Mouse (Mus musculus): Measurements from ENCODE around the gene Efnb1. TPM values are rescaled to one million over a fixed set of nuclear protein-coding genes. Genes with fewer than 3 reads are reported as not detected.
"Not testable (repeated sequence)": the region's sequence is repeated elsewhere in the genome, so short reads cannot be mapped to it uniquely, and the experiment has no call there.

Efnb1 gene
- polyA plus RNA-seq (2016; fragmentation: Nextera tagmentation; extraction: Ambion mirVana), result 9.7 and 10.4 TPM in 2 replicates

- H3K27me3 ChIP-seq (replicated peaks), result peaks cover 77% of the 10 kb centered on the region
- H3K36me3 ChIP-seq, result no peaks in the 10 kb centered on the region
- 16% methylated on average over 35 of the region's 35 CpGs for whole genome bisulfite sequencing (ENCODE audit: insufficient replicate concordance)
- H3K9ac ChIP-seq, result peak within 1 kb of the TSS; percentile 58
- H3K4me1 ChIP-seq, result 0 out of 2 replicates have a peak, but pooled peaks cover 15% of the 10 kb centered on the region
- peak within 1 kb of the TSS; percentile 30; the same call in 1 of the 2 replicates for H3K27ac ChIP-seq
- no peaks in the 10 kb centered on the region for H3K9me3 ChIP-seq (replicated peaks)
- ATAC-seq, result peak; percentile 85
- peak within 1 kb of the TSS; percentile 57 for H3K4me3 ChIP-seq
- peak within 1 kb of the TSS; percentile 73 for H3K4me2 ChIP-seq
Observed at GRCm38 (mm10) chrX:99135523-99136258, at the start of gene Efnb1. TSS of gene Efnb1 (plus strand) at chrX:99136130.

GRCm38 (mm10) chrX:99092704-99093103 is 43.2 kb upstream of the Efnb1 start:
- Histone ChIP-seq H3K4me1 (no peaks in the 10 kb centered on the region), H3K27ac (no peak overlapping the region), H3K27me3 (replicated peaks) (peaks cover 22% of the 10 kb centered on the region), H3K9ac (no peak overlapping the region), H3K4me2 (no peak overlapping the region), H3K36me3 (no peaks in the 10 kb centered on the region), H3K4me3 (no peak overlapping the region), H3K9me3 (replicated peaks) (no peaks in the 10 kb centered on the region)
- WGBS (ENCODE audit: insufficient replicate concordance), result 35% methylated on average over 2 of the region's 2 CpGs
- no peak for ATAC-seq

DNA sequence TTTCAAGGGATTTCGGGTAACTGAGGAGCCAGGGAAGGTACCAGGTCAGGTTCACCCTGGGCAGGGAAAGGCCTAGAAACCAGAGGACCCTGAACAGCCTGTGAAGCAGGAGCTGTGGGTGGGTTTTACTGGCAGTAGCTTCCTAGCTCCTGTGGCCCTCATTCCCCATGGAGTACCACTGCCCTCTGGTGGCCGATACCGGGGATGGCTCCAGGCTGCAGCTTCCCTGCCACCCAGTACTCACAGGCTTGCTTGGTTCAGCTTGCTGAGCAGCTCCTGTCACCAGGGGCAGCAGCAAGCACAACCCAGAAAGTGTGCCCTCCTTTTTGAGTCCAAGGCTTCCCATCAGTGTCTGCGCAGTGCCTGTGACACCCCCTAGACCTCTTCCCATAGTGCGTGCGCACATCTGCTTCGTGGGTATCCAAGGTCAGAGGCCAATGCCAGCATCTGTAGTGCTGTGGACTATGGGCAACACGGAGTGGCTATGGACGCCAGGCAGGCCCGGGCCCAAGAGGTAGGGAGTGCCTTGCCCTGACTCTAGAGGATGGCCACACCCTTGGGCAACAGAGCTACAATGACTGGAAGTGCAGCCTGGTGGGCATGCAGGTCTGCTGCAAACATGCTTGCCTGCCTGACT is 24.7 kb upstream of the Efnb1 start:
- H3K4me1 ChIP-seq; H3K27me3 ChIP-seq (replicated peaks); H3K4me2 ChIP-seq; H3K36me3 ChIP-seq; H3K9ac ChIP-seq; H3K27ac ChIP-seq; H3K4me3 ChIP-seq; ATAC-seq; H3K9me3 ChIP-seq (replicated peaks): not testable (repeated sequence)
- WGBS (ENCODE audit: insufficient replicate concordance), result 65% methylated on average over 7 of the region's 10 CpGs

DNA sequence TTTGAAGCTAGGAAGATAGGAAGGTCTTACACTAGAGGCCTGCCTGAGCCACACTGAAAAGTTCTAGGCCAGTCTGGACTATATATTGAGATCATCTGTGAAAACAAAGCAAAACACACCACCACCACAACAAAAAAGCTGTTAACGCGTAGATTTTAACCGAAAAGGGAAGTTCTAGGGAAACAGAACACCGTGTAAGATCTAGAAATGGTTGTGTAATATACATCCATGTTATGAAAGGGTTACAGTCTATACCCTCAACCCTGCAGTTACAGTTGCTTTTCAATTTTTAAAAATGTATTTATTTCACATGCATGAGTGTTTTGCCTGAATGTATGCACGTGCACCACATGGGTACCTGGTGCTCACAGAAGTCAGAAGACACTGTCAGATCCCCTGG is 16.4 kb upstream of the Efnb1 start:
- no peaks in the 10 kb centered on the region for H3K4me1 ChIP-seq
- no peak overlapping the region for H3K4me2 ChIP-seq
- H3K27me3 ChIP-seq (replicated peaks), result peaks cover 14% of the 10 kb centered on the region
- 68% methylated on average over 5 of the region's 5 CpGs for WGBS (ENCODE audit: insufficient replicate concordance)
- no peaks in the 10 kb centered on the region for H3K36me3 ChIP-seq
- no peaks in the 10 kb centered on the region for H3K9me3 ChIP-seq (replicated peaks)
- no peak overlapping the region for H3K9ac ChIP-seq
- ATAC-seq, result no peak
- no peak overlapping the region for H3K4me3 ChIP-seq
- H3K27ac ChIP-seq, result no peak overlapping the region

- Histone ChIP-seq H3K9me3 (replicated peaks) (no peaks in the 10 kb centered on the region), H3K27me3 (replicated peaks) (peaks cover 52% of the 10 kb centered on the region), H3K4me2 (no peak overlapping the region), H3K4me1 (no peaks in the 10 kb centered on the region), H3K9ac (no peak overlapping the region), H3K4me3 (no peak overlapping the region), H3K36me3 (no peaks in the 10 kb centered on the region), H3K27ac (no peak overlapping the region)
- 25% methylated on average over 3 of the region's 3 CpGs for WGBS (ENCODE audit: insufficient replicate concordance)
- ATAC-seq, result no peak
Observed at GRCm38 (mm10) chrX:99130059-99130458, 5.9 kb upstream of the Efnb1 start.

- H3K4me3 ChIP-seq, result no peak overlapping the region
- H3K4me1 ChIP-seq, result 0 out of 2 replicates have a peak, but pooled peaks cover 8% of the 10 kb centered on the region
- no peak overlapping the region for H3K9ac ChIP-seq
- ATAC-seq, result no peak
- 59% methylated on average over 6 of the region's 6 CpGs for WGBS (ENCODE audit: insufficient replicate concordance)
- H3K9me3 ChIP-seq (replicated peaks), result no peaks in the 10 kb centered on the region
- H3K36me3 ChIP-seq, result no peaks in the 10 kb centered on the region
- H3K27me3 ChIP-seq (replicated peaks), result peaks cover 67% of the 10 kb centered on the region
- no peak overlapping the region for H3K27ac ChIP-seq
- no peak overlapping the region for H3K4me2 ChIP-seq
Observed at GRCm38 (mm10) chrX:99132573-99132972, 3.4 kb upstream of the Efnb1 start.

GRCm38 (mm10) chrX:99134891-99135290 is 1.0 kb upstream of the Efnb1 start:
- Histone ChIP-seq H3K27ac (no peak overlapping the region), H3K9me3 (replicated peaks) (no peaks in the 10 kb centered on the region), H3K27me3 (replicated peaks) (peaks cover 74% of the 10 kb centered on the region), H3K9ac (no peak overlapping the region), H3K36me3 (no peaks in the 10 kb centered on the region), H3K4me2 (peak overlapping the region; percentile 73), H3K4me3 (peak overlapping the region; percentile 57; the same call in 1 of the 2 replicates), H3K4me1 (0 out of 2 replicates have a peak, but pooled peaks cover 14% of the 10 kb centered on the region)
- 11% methylated on average over 14 of the region's 14 CpGs for whole genome bisulfite sequencing (ENCODE audit: insufficient replicate concordance)
- ATAC-seq, result 0 out of 2 replicates have a peak, but pooled peaks have one; percentile 2

GRCm38 (mm10) chrX:99136431-99136966 is 569 bp downstream of the Efnb1 start:
- 17% methylated on average over 50 of the region's 53 CpGs for WGBS (ENCODE audit: insufficient replicate concordance)
- Histone ChIP-seq H3K9ac (peak overlapping the region; percentile 58), H3K9me3 (replicated peaks) (no peaks in the 10 kb centered on the region), H3K36me3 (no peaks in the 10 kb centered on the region), H3K27me3 (replicated peaks) (peaks cover 69% of the 10 kb centered on the region), H3K27ac (peak overlapping the region; percentile 30; the same call in 1 of the 2 replicates), H3K4me2 (peak overlapping the region; percentile 73), H3K4me1 (0 out of 2 replicates have a peak, but pooled peaks cover 22% of the 10 kb centered on the region), H3K4me3 (peak overlapping the region; percentile 57)
- ATAC-seq, result no peak

- Histone ChIP-seq H3K4me1 (0 out of 2 replicates have a peak, but pooled peaks cover 22% of the 10 kb centered on the region), H3K9me3 (replicated peaks) (no peaks in the 10 kb centered on the region), H3K4me3 (peak overlapping the region; percentile 57), H3K9ac (peak overlapping the region; percentile 58), H3K27ac (no peak overlapping the region), H3K4me2 (peak overlapping the region; percentile 73), H3K27me3 (replicated peaks) (peaks cover 63% of the 10 kb centered on the region), H3K36me3 (no peaks in the 10 kb centered on the region)
- no peak for ATAC-seq
- 28% methylated on average over 30 of the region's 31 CpGs for WGBS (ENCODE audit: insufficient replicate concordance)
Observed at GRCm38 (mm10) chrX:99137143-99137870, 1.4 kb downstream of the Efnb1 start.

- no peaks in the 10 kb centered on the region for H3K9me3 ChIP-seq (replicated peaks)
- WGBS (ENCODE audit: insufficient replicate concordance), result 26% methylated on average over 9 of the region's 9 CpGs
- 0 out of 2 replicates have a peak, but pooled peaks cover 22% of the 10 kb centered on the region for H3K4me1 ChIP-seq
- H3K27ac ChIP-seq, result no peak overlapping the region
- ATAC-seq, result no peak
- H3K4me3 ChIP-seq, result peak overlapping the region; percentile 57
- H3K36me3 ChIP-seq, result no peaks in the 10 kb centered on the region
- H3K9ac ChIP-seq, result peak overlapping the region; percentile 58
- H3K4me2 ChIP-seq, result peak overlapping the region; percentile 73
- H3K27me3 ChIP-seq (replicated peaks), result peaks cover 55% of the 10 kb centered on the region
Observed at GRCm38 (mm10) chrX:99137928-99138740, 2.2 kb downstream of the Efnb1 start.

DNA sequence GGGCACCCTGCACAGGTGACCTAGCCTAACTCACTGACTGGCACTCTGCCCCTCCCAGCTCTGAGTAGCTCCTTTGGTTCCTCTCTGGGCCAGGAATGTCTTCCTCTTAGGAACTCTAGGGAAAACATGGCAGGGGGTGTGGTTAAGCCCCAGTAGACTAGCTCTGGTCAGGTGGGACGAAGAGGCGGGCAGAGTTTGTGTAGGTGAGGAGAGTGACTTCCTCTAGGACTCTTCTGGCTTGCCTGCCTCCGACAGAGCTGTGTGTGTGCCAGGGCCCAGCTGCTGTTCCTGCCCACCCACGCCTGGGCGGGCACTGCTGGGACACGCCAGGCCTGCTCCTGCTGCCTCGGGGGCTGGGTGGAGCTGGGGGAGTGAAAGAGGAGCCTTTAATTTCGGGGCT is 5.1 kb downstream of the Efnb1 start:
- Histone ChIP-seq H3K27me3 (replicated peaks) (peaks cover 44% of the 10 kb centered on the region), H3K4me1 (0 out of 2 replicates have a peak, but pooled peaks cover 22% of the 10 kb centered on the region), H3K9me3 (replicated peaks) (no peaks in the 10 kb centered on the region), H3K9ac (no peak overlapping the region), H3K27ac (no peak overlapping the region), H3K4me3 (no peak overlapping the region), H3K36me3 (no peaks in the 10 kb centered on the region), H3K4me2 (no peak overlapping the region)
- ATAC-seq, result no peak
- 74% methylated on average over 8 of the region's 8 CpGs for WGBS (ENCODE audit: insufficient replicate concordance)

Measured in liver, embryonic 12.5 days (tissue).